Mouse (Mus musculus): ENCODE results near the gene Pptc7. TPM values are rescaled to one million over a fixed set of nuclear protein-coding genes. Genes with fewer than 3 reads are reported as not detected.

The Pptc7 gene
- polyA plus RNA-seq, 1 experiment: 18.7 TPM

GRCm38 (mm10) chr5:122327283-122327682 lies 43.1 kb downstream of the Pptc7 start:
- TF ChIP-seq EP300 (IDR thresholded peaks at IDR 0.05; ENCODE audit: insufficient read depth, low read depth, low read length) (no peak), POLR2A (IDR thresholded peaks at IDR 0.05; ENCODE audit: insufficient read depth, low read length) (no peak), CTCF (IDR thresholded peaks at IDR 0.05; ENCODE audit: low read depth, low read length) (no peak)
- Histone ChIP-seq H3K9me3 (replicated peaks; ENCODE audit: control insufficient read depth, insufficient read depth, low read length, poor library complexity, severe bottlenecking) (no peaks in the 10 kb centered on the region), H3K27ac (ENCODE audit: insufficient read depth, low read length) (no peak overlapping the region), H3K36me3 (ENCODE audit: control insufficient read depth, insufficient read depth, low read length, poor library complexity, severe bottlenecking) (0 out of 2 replicates have a peak, but pooled peaks cover 4% of the 10 kb centered on the region), H3K27me3 (ENCODE audit: control insufficient read depth, insufficient read depth, low read length, poor library complexity, severe bottlenecking) (no peaks in the 10 kb centered on the region), H3K4me3 (ENCODE audit: low read depth, low read length) (no peak overlapping the region), H3K4me1 (ENCODE audit: control insufficient read depth, insufficient read depth, low read length) (no peaks in the 10 kb centered on the region), H3K9ac (ENCODE audit: low read depth, poor library complexity, severe bottlenecking) (no peak overlapping the region)

GRCm38 (mm10) chr5:122330269-122330668 lies 46.1 kb downstream of the Pptc7 start:
- H3K27me3 ChIP-seq (ENCODE audit: control insufficient read depth, insufficient read depth, low read length, poor library complexity, severe bottlenecking): no peaks in the 10 kb centered on the region
- H3K4me3 ChIP-seq (ENCODE audit: low read depth, low read length): no peak overlapping the region
- no peak overlapping the region for H3K27ac ChIP-seq (ENCODE audit: insufficient read depth, low read length)
- TF ChIP-seq EP300 (IDR thresholded peaks at IDR 0.05; ENCODE audit: insufficient read depth, low read depth, low read length) (no peak), CTCF (IDR thresholded peaks at IDR 0.05; ENCODE audit: low read depth, low read length) (no peak), POLR2A (IDR thresholded peaks at IDR 0.05; ENCODE audit: insufficient read depth, low read length) (no peak)
- H3K9ac ChIP-seq (ENCODE audit: low read depth, poor library complexity, severe bottlenecking): no peak overlapping the region
- no peaks in the 10 kb centered on the region for H3K36me3 ChIP-seq (ENCODE audit: control insufficient read depth, insufficient read depth, low read length, poor library complexity, severe bottlenecking)
- H3K9me3 ChIP-seq (replicated peaks; ENCODE audit: control insufficient read depth, insufficient read depth, low read length, poor library complexity, severe bottlenecking): no peaks in the 10 kb centered on the region
- peaks cover 1% of the 10 kb centered on the region for H3K4me1 ChIP-seq (ENCODE audit: control insufficient read depth, insufficient read depth, low read length)

- no peaks in the 10 kb centered on the region for H3K27me3 ChIP-seq (ENCODE audit: control insufficient read depth, insufficient read depth, low read length, poor library complexity, severe bottlenecking)
- no peak overlapping the region for H3K4me3 ChIP-seq (ENCODE audit: low read depth, low read length)
- no peak overlapping the region for H3K9ac ChIP-seq (ENCODE audit: low read depth, poor library complexity, severe bottlenecking)
- no peak overlapping the region for H3K27ac ChIP-seq (ENCODE audit: insufficient read depth, low read length)
- no peaks in the 10 kb centered on the region for H3K36me3 ChIP-seq (ENCODE audit: control insufficient read depth, insufficient read depth, low read length, poor library complexity, severe bottlenecking)
- TF ChIP-seq CTCF (IDR thresholded peaks at IDR 0.05; ENCODE audit: low read depth, low read length) (no peak), POLR2A (IDR thresholded peaks at IDR 0.05; ENCODE audit: insufficient read depth, low read length) (no peak), EP300 (IDR thresholded peaks at IDR 0.05; ENCODE audit: insufficient read depth, low read depth, low read length) (no peak)
- H3K4me1 ChIP-seq (ENCODE audit: control insufficient read depth, insufficient read depth, low read length): peaks cover 1% of the 10 kb centered on the region
- no peaks in the 10 kb centered on the region for H3K9me3 ChIP-seq (replicated peaks; ENCODE audit: control insufficient read depth, insufficient read depth, low read length, poor library complexity, severe bottlenecking)
Observed at GRCm38 (mm10) chr5:122334682-122335081, 50.5 kb downstream of the Pptc7 start.

DNA sequence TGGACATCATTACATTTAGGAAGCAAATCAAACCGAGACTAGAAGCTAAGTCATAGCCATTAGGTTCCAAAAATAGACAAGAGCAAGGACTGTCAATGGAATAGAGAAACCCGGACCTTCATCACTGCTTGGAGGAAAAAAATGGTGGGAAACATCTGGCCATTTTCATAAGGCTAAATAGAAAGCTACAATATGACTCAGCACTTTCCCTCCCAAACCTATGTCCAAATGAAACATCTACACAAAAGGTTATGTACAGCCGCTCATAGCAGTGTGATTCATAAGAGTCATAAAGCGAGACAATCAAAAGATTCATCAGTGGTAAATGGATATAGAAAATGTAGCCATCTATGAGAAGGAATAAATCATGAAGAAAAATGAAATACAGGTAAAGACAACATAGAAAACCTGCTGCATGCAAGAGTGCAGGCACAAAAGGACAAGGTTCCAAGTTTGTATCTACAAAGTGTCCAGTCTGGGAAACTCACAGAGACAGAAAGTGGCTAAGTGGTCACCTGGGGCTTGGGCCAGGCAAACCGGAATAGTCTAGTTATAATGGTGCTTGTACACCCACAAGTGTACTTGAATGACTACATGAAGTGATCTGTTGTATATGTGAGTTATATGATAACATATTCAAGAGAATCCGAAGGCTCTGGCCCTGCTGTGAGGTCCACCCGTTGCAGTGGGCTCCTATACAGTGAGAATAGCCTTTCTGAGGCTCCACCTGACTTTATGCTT lies 52.6 kb downstream of the Pptc7 start:
- Histone ChIP-seq H3K4me3 (ENCODE audit: low read depth, low read length) (no peak overlapping the region), H3K9me3 (replicated peaks; ENCODE audit: control insufficient read depth, insufficient read depth, low read length, poor library complexity, severe bottlenecking) (no peaks in the 10 kb centered on the region), H3K27me3 (ENCODE audit: control insufficient read depth, insufficient read depth, low read length, poor library complexity, severe bottlenecking) (no peaks in the 10 kb centered on the region), H3K36me3 (ENCODE audit: control insufficient read depth, insufficient read depth, low read length, poor library complexity, severe bottlenecking) (no peaks in the 10 kb centered on the region), H3K27ac (ENCODE audit: insufficient read depth, low read length) (no peak overlapping the region), H3K9ac (ENCODE audit: low read depth, poor library complexity, severe bottlenecking) (no peak overlapping the region), H3K4me1 (ENCODE audit: control insufficient read depth, insufficient read depth, low read length) (peaks cover 1% of the 10 kb centered on the region)
- TF ChIP-seq CTCF (IDR thresholded peaks at IDR 0.05; ENCODE audit: low read depth, low read length) (no peak), POLR2A (IDR thresholded peaks at IDR 0.05; ENCODE audit: insufficient read depth, low read length) (no peak), EP300 (IDR thresholded peaks at IDR 0.05; ENCODE audit: insufficient read depth, low read depth, low read length) (no peak)

DNA sequence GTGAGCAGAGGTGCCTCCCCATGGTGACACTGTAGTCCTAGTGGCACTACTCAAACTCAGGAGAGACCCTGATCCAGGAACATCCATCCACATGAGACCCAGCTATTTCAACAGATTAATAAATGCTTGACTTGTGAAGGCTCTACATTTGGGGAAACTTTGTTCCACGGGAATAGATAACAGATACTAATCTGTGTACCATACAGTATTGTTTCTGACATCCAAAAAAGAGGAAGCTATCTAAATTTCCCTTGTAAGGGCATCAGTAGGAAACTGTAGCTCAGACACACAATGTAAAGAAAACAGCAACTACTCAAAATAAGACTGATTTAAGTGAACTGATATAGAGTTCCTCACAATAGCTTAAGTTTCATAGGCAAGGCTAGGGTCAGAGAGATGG lies 58.7 kb downstream of the Pptc7 start:
- Histone ChIP-seq H3K9ac (ENCODE audit: low read depth, poor library complexity, severe bottlenecking) (no peak overlapping the region), H3K9me3 (replicated peaks; ENCODE audit: control insufficient read depth, insufficient read depth, low read length, poor library complexity, severe bottlenecking) (peaks cover 3% of the 10 kb centered on the region; the same call in 1 of the 2 replicates), H3K27me3 (ENCODE audit: control insufficient read depth, insufficient read depth, low read length, poor library complexity, severe bottlenecking) (no peaks in the 10 kb centered on the region), H3K36me3 (ENCODE audit: control insufficient read depth, insufficient read depth, low read length, poor library complexity, severe bottlenecking) (no peaks in the 10 kb centered on the region), H3K4me1 (ENCODE audit: control insufficient read depth, insufficient read depth, low read length) (no peaks in the 10 kb centered on the region), H3K27ac (ENCODE audit: insufficient read depth, low read length) (no peak overlapping the region), H3K4me3 (ENCODE audit: low read depth, low read length) (no peak overlapping the region)
- no peak for TF ChIP-seq CTCF (IDR thresholded peaks at IDR 0.05; ENCODE audit: low read depth, low read length)
- no peak for TF ChIP-seq POLR2A (IDR thresholded peaks at IDR 0.05; ENCODE audit: insufficient read depth, low read length)
- no peak for TF ChIP-seq EP300 (IDR thresholded peaks at IDR 0.05; ENCODE audit: insufficient read depth, low read depth, low read length)

- Histone ChIP-seq H3K27me3 (ENCODE audit: control insufficient read depth, insufficient read depth, low read length, poor library complexity, severe bottlenecking) (no peaks in the 10 kb centered on the region), H3K9me3 (replicated peaks; ENCODE audit: control insufficient read depth, insufficient read depth, low read length, poor library complexity, severe bottlenecking) (peaks cover 3% of the 10 kb centered on the region; the same call in 1 of the 2 replicates), H3K4me1 (ENCODE audit: control insufficient read depth, insufficient read depth, low read length) (no peaks in the 10 kb centered on the region), H3K9ac (ENCODE audit: low read depth, poor library complexity, severe bottlenecking) (no peak overlapping the region), H3K36me3 (ENCODE audit: control insufficient read depth, insufficient read depth, low read length, poor library complexity, severe bottlenecking) (no peaks in the 10 kb centered on the region), H3K27ac (ENCODE audit: insufficient read depth, low read length) (no peak overlapping the region), H3K4me3 (ENCODE audit: low read depth, low read length) (no peak overlapping the region)
- TF ChIP-seq CTCF (IDR thresholded peaks at IDR 0.05; ENCODE audit: low read depth, low read length) (no peak), EP300 (IDR thresholded peaks at IDR 0.05; ENCODE audit: insufficient read depth, low read depth, low read length) (no peak), POLR2A (IDR thresholded peaks at IDR 0.05; ENCODE audit: insufficient read depth, low read length) (no peak)
Observed at GRCm38 (mm10) chr5:122343768-122344167, 59.6 kb downstream of the Pptc7 start.

Measured in ES-Bruce4 (cell line).